Mouse (Mus musculus): ENCODE measurements around the gene Vsx2.

DNA sequence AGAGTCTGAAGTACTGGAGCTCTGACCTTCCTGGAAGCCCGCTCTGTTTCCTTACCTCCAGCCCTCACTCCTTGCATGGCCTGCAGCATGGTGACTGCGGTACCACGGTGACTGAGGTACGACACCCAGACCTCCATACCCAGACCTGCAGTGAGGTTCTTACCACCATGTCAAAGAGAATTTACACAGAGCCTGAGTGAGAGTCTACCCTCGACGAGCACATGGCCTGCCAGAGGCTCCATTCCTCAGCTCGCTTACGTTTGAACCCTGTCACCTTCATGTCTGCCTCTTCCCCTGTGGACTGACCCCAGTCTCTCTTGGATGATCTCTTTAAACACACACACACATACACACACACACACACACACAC is 36.7 kb upstream of the Vsx2 start:
- TF ChIP-seq CTCF (conservative IDR thresholded peaks at IDR 0.05 in 1 of 2, IDR thresholded peaks at IDR 0.05 in 1 of 2; ENCODE audit: low read depth in 2 of 2, low read length in 2 of 2) = no peak
- TF ChIP-seq POLR2A (IDR thresholded peaks at IDR 0.05; ENCODE audit: low read depth, low read length) = no peak
- TF ChIP-seq EP300 (IDR thresholded peaks at IDR 0.05; ENCODE audit: low read length) = no peak
- TF ChIP-seq NRF1 (IDR thresholded peaks at IDR 0.05; ENCODE audit: low read depth, low read length) = no peak
- no peak for TF ChIP-seq MAZ (IDR thresholded peaks at IDR 0.05; ENCODE audit: low read depth, low read length)
- TF ChIP-seq SIN3A (IDR thresholded peaks at IDR 0.05; ENCODE audit: low read length) = no peak
- no peak for TF ChIP-seq RCOR1 (conservative IDR thresholded peaks at IDR 0.05; ENCODE audit: low read depth, low read length)
- TF ChIP-seq MXI1 (IDR thresholded peaks at IDR 0.05; ENCODE audit: low read depth, low read length) = no peak
- TF ChIP-seq USF1 (IDR thresholded peaks at IDR 0.05; ENCODE audit: low read depth, low read length) = no peak
